Mouse (Mus musculus) fibroblast of lung, adult 2 months (primary cell): ENCODE results near the gene Olfr494.

Experiments
- DNase-seq: peaks from one replicate; pipeline ENCODE4 v3.0.0-alpha.2; 2011; ENCODE audit warnings: low read depth

Gene Olfr494

DNA sequence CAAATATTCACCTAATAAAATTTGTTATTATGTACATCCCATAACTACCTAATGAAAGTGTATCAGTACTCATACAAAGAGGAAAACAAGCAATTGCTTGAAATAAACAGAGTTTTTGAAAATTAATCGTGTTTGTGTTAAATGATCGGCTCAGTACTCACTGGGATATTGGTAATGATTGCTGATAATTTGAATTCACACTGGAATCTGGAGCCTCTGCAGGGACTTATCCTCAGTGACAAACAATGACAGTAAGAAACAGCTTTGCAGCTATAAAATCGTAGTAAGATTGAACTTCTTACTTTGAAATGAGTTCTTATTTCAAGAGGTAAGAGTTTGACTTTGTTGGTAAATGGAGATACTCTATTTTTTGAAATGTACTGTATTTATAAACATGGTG is at the start of gene Olfr494:
Gene Olfr494, plus strand, starts transcription at position 301 of the 400 bp plus-strand sequence.
- DNase-seq, result no peak

DNA sequence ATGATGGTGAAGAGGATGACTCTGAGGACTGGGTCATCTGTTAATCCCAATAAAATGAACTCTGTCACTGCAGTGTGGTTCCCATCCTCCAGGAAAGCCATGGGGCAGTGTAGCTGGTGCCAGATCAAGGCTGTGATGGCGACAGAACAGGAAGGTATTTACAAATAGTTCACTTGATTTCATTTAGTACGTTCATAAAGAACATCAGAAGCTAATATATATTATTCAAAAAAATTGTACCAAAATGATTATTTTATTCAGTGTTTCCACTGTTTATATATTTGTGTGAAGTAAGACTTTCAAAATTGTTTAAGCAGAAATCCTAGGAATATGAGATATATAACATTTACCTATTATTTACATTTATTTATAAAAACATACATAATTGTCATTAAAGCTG is 41.6 kb upstream of the Olfr494 start, which contains the start of gene Olfr492:
Gene Olfr492, minus strand, starts transcription at position 101 of the 400 bp plus-strand sequence.
- DNase-seq, result no peak

DNA sequence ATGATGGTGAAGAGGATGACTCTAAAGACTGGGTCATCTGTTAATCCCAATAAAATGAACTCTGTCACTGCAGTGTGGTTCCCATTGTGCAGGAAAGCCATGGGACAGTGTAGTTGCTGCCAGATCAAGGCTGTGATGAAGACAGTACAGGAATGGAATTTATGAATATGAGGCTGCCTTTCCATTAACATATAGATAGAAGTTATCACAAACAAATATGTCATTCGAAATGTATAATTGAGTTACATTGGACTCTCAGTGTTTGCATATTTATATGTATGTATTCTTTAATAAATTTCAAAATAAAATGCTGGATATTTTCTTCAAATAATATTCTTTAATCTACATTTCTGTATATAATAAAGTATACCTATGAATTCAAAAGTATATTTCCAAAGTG is 18.3 kb upstream of the Olfr494 start, which contains the start of gene Olfr493:
Gene Olfr493, minus strand, starts transcription at position 101 of the 400 bp plus-strand sequence.
- no peak for DNase-seq

DNA sequence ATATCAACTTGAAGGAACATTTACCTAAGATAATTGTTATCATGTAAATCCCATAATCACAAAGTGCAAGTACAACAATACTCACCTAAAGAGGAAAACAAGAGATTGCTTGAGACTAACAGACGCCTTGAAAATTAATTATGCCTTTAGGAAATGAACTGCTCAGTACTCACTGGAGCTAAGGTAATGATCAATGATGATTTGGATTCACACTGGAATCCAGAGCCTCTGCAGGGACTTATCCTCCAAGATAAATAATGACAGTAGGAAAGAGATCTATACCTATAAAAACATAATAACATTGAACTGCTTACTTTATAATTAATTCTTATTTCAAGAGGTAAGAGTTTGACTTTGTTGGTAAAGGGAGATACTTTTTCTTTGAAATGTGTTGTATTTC is 27.7 kb downstream of the Olfr494 start, which contains the start of gene Olfr495:
Gene Olfr495, plus strand, starts transcription at position 301 of the 400 bp plus-strand sequence.
- DNase-seq, result no peak
